Mouse (Mus musculus): ENCODE data around the gene Smarca4.

Smarca4 gene

GRCm38 (mm10) chr9:21601073-21601472, 14.9 kb upstream of the Smarca4 start:
- no peak for DNase-seq (ENCODE audit: extremely low spot score)

- DNase-seq (ENCODE audit: extremely low spot score) = peak; percentile 74
Observed at GRCm38 (mm10) chr9:21601722-21602399, 14.1 kb upstream of the Smarca4 start.

- DNase-seq (ENCODE audit: extremely low spot score) = no peak
Observed at GRCm38 (mm10) chr9:21604119-21604518, 11.8 kb upstream of the Smarca4 start.

- DNase-seq (ENCODE audit: extremely low spot score) = no peak
Observed at GRCm38 (mm10) chr9:21605865-21606264, 10.1 kb upstream of the Smarca4 start.

GRCm38 (mm10) chr9:21606648-21607047, 9.3 kb upstream of the Smarca4 start:
- DNase-seq (ENCODE audit: extremely low spot score) = no peak

GRCm38 (mm10) chr9:21609861-21610260, 6.1 kb upstream of the Smarca4 start:
- no peak for DNase-seq (ENCODE audit: extremely low spot score)

GRCm38 (mm10) chr9:21614864-21615616, 929 bp upstream of the Smarca4 start:
- no peak for DNase-seq (ENCODE audit: extremely low spot score)

- peak; percentile 95 for DNase-seq (ENCODE audit: extremely low spot score)
Observed at GRCm38 (mm10) chr9:21616232-21616781, 338 bp downstream of the Smarca4 start.

- DNase-seq (ENCODE audit: extremely low spot score) = peak; percentile 40
Observed at GRCm38 (mm10) chr9:21617066-21617465, 1.1 kb downstream of the Smarca4 start.

GRCm38 (mm10) chr9:21620229-21620628, 4.3 kb downstream of the Smarca4 start:
- DNase-seq (ENCODE audit: extremely low spot score) = no peak

GRCm38 (mm10) chr9:21622676-21623075, 6.7 kb downstream of the Smarca4 start:
- DNase-seq (ENCODE audit: extremely low spot score) = no peak

GRCm38 (mm10) chr9:21625342-21626339, 9.7 kb downstream of the Smarca4 start:
- DNase-seq (ENCODE audit: extremely low spot score) = no peak

- DNase-seq (ENCODE audit: extremely low spot score) = no peak
Observed at GRCm38 (mm10) chr9:21626571-21626970, 10.6 kb downstream of the Smarca4 start.

- no peak for DNase-seq (ENCODE audit: extremely low spot score)
Observed at GRCm38 (mm10) chr9:21627145-21627795, 11.3 kb downstream of the Smarca4 start.

- peak; percentile 9 for DNase-seq (ENCODE audit: extremely low spot score)
Observed at GRCm38 (mm10) chr9:21630673-21631072, 14.7 kb downstream of the Smarca4 start.

- DNase-seq (ENCODE audit: extremely low spot score) = no peak
Observed at GRCm38 (mm10) chr9:21633106-21633505, 17.1 kb downstream of the Smarca4 start.

GRCm38 (mm10) chr9:21635639-21636038, 19.7 kb downstream of the Smarca4 start:
- no peak for DNase-seq (ENCODE audit: extremely low spot score)

GRCm38 (mm10) chr9:21639031-21639430, 23.1 kb downstream of the Smarca4 start:
- no peak for DNase-seq (ENCODE audit: extremely low spot score)

- DNase-seq (ENCODE audit: extremely low spot score) = no peak
Observed at GRCm38 (mm10) chr9:21646366-21646765, 30.4 kb downstream of the Smarca4 start.

- DNase-seq (ENCODE audit: extremely low spot score) = no peak
Observed at GRCm38 (mm10) chr9:21647721-21648120, 31.8 kb downstream of the Smarca4 start.

GRCm38 (mm10) chr9:21652263-21652662, 36.3 kb downstream of the Smarca4 start:
- no peak for DNase-seq (ENCODE audit: extremely low spot score)

All from embryo, embryonic 9.5 days (tissue).